Mouse (Mus musculus) limb, embryonic 14.5 days (tissue): ENCODE data around the gene Xpnpep1. TPM values are rescaled to one million over a fixed set of nuclear protein-coding genes. Genes with fewer than 3 reads are reported as not detected.

Experiments used
- ATAC-seq: fragments of 200-750 bp; cut with Nextera tagmentation; 2 replicates; pipeline ENCODE4 v1.8.0; 2017; ENCODE audit warnings: low read depth, moderate number of reproducible peaks, moderate TSS enrichment; ENCODE audit not compliant: low FRiP score
- DNase-seq: peaks from one replicate; pipeline ENCODE4 v3.0.0-alpha.2; 2015; ENCODE audit warnings: low spot score
- H3K27ac ChIP-seq: fragments of 300-500 bp; sonication (generic); replicated peaks from 2 replicates; pipeline ENCODE4 v1.5.1; 2014; ENCODE audit warnings: low read depth, mild to moderate bottlenecking, low read length, moderate library complexity, mixed read lengths
- H3K27me3 ChIP-seq: fragments of 300-500 bp; sonication (generic); 2 replicates; pipeline ENCODE4 v1.6.1; 2014; ENCODE audit warnings: low read length, mixed read lengths; ENCODE audit not compliant: control insufficient read depth, insufficient read depth
- H3K36me3 ChIP-seq: fragments of 300-500 bp; sonication (generic); 2 replicates; pipeline ENCODE4 v1.6.1; 2014; ENCODE audit warnings: mild to moderate bottlenecking, low read length, moderate library complexity, mixed read lengths; ENCODE audit not compliant: control insufficient read depth, insufficient read depth
- H3K4me1 ChIP-seq: fragments of 300-500 bp; sonication (generic); 2 replicates; pipeline ENCODE4 v1.6.1; 2014; ENCODE audit warnings: antibody characterized with exemption, low read length, mixed read lengths; ENCODE audit not compliant: control insufficient read depth, insufficient read depth
- H3K4me2 ChIP-seq: fragments of 300-500 bp; sonication (generic); replicated peaks from 2 replicates; pipeline ENCODE4 v1.6.1; 2014; ENCODE audit warnings: low read depth, mild to moderate bottlenecking, low read length, moderate library complexity; ENCODE audit not compliant: severe bottlenecking
- H3K4me3 ChIP-seq: fragments of 300-500 bp; sonication (generic); replicated peaks from 2 replicates; pipeline ENCODE4 v1.5.1; 2014; ENCODE audit warnings: low read length
- H3K9ac ChIP-seq: fragments of 300-500 bp; sonication (generic); 2 replicates; pipeline ENCODE4 v1.6.1; 2014; ENCODE audit warnings: mild to moderate bottlenecking, low read depth, low read length, moderate library complexity; ENCODE audit not compliant: severe bottlenecking
- H3K9me3 ChIP-seq: fragments of 300-500 bp; sonication (generic); 2 replicates; pipeline ENCODE4 v1.6.1; 2016; ENCODE audit warnings: low read length; ENCODE audit not compliant: control insufficient read depth
- POLR2A ChIP-seq: fragments of 200-500 bp; IDR thresholded peaks from 2 replicates; pipeline ENCODE4 v1.8.0; 2012; ENCODE audit warnings: inconsistent platforms, mild to moderate bottlenecking, moderate library complexity, borderline replicate concordance; ENCODE audit not compliant: insufficient read depth, insufficient read length; ENCODE audit errors: extremely low read depth
- WGBS: fragments of 180-500 bp; shearing (Covaris S2); extraction: QIAGEN DNeasy Blood & Tissue Kit; methylation state at CpG from one replicate; pipeline ENCODE4 v1.1.7; 2014; 5-methylcytosine and 5-hydroxymethylcytosine counted together
- polyA plus RNA-seq, 2 experiments: library from polyadenylated mRNA; depleted of rRNA in 1 of 2; stranded (reverse) in 1 of 2; unstranded in 1 of 2; fragments of >200 nt; fragmentation: Nextera tagmentation in 1 of 2; extraction: Ambion mirVana in 1 of 2; gene quantifications; 2 replicates each; pipeline versions ENCODE4 v1.2.1 to v1.2.3; 2012 to 2014

Gene Xpnpep1
- polyA plus RNA-seq, 2 experiments: 101 to 157 TPM

- 60% methylated on average over 10 of the region's 10 CpGs for WGBS
- H3K9ac ChIP-seq: no peak overlapping the region
- no peak overlapping the region for H3K4me3 ChIP-seq
- no peak for ATAC-seq
- H3K9me3 ChIP-seq: no peaks in the 10 kb centered on the region
- TF ChIP-seq POLR2A: no peak
- H3K36me3 ChIP-seq: peaks cover 44% of the 10 kb centered on the region
- H3K4me2 ChIP-seq: no peak overlapping the region
- no peak overlapping the region for H3K27ac ChIP-seq
- DNase-seq: no peak
- peaks cover 4% of the 10 kb centered on the region; the same call in 1 of the 2 replicates for H3K4me1 ChIP-seq
- H3K27me3 ChIP-seq: no peaks in the 10 kb centered on the region
These were observed 18.5 kb downstream of the Xpnpep1 start for GRCm38 (mm10) chr19:53021537-53021936.

DNA sequence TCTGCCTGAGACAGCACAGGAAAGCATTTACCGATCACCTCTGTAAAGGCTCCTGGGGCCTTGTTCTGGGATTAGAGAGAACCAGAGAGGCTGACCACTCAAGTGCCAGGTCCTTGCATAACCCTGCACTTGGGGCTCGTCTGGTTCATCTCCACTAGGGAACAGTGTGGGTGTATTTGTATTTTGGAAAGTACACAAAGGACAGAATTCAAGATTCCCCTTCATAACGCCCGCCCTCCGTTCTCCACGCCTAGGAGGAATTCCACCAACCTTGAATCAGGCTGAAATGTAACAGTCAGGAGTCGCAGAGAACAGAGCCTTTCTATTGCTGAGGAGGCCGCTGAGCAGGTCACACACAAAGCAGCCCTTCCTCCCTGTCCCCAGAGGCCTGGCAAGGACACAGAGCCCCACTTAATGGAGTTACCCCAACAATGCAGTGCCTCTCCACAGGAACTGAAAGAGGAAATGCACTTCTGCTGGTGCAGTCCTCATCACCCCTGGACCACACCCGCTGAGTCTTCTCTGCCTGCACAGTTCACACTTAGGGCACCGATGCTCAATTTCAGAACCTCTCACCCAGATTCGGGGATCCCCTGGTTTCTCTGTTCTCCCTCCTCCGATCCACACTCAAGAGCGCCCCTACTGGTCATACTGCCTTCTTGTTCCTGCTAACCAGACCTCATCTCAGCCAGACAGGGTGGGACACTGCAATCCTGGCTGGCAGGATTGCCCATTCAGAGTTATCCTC is 20.1 kb downstream of the Xpnpep1 start:
- H3K36me3 ChIP-seq: peaks cover 37% of the 10 kb centered on the region
- no peaks in the 10 kb centered on the region for H3K27me3 ChIP-seq
- no peaks in the 10 kb centered on the region for H3K9me3 ChIP-seq
- DNase-seq (peak; percentile 31), ATAC-seq (no peak)
- H3K9ac ChIP-seq: no peak overlapping the region
- H3K4me1 ChIP-seq: peaks cover 4% of the 10 kb centered on the region; the same call in 1 of the 2 replicates
- TF ChIP-seq POLR2A: no peak
- H3K4me3 ChIP-seq: no peak overlapping the region
- H3K27ac ChIP-seq: no peak overlapping the region
- 81% methylated on average over 13 of the region's 13 CpGs for WGBS
- H3K4me2 ChIP-seq: no peak overlapping the region

DNA sequence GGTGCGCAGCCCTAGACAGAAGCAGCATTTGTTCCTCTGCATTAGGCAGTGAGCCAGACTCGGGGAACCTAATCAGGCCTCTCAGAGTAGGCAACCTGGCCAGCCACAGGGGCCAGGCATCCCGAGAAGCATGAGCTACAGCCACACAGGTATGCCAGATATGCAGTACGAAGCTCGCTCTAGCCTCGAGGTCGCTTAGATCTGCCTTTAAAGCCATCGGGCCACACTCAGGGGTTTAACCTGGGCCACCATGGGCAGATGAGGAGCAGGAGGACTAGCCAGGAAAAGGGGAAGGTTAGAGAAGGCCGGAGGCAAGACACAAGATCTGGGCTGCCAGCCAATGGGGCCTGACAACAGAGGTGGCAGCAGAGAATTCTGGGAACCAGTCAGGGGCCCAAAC is 22.1 kb downstream of the Xpnpep1 start:
- Histone ChIP-seq H3K27me3 (no peaks in the 10 kb centered on the region), H3K4me1 (peaks cover 11% of the 10 kb centered on the region), H3K4me2 (no peak overlapping the region), H3K27ac (no peak overlapping the region), H3K9ac (no peak overlapping the region), H3K36me3 (peaks cover 18% of the 10 kb centered on the region), H3K4me3 (no peak overlapping the region), H3K9me3 (no peaks in the 10 kb centered on the region)
- TF ChIP-seq POLR2A: no peak
- ATAC-seq: no peak
- no peak for DNase-seq
- WGBS: 70% methylated on average over 9 of the region's 9 CpGs

- H3K27me3 ChIP-seq: no peaks in the 10 kb centered on the region
- no peak overlapping the region for H3K4me3 ChIP-seq
- TF ChIP-seq POLR2A: no peak
- 63% methylated on average over 10 of the region's 11 CpGs for WGBS
- no peak for ATAC-seq
- H3K9me3 ChIP-seq: no peaks in the 10 kb centered on the region
- H3K36me3 ChIP-seq: peaks cover 12% of the 10 kb centered on the region
- H3K9ac ChIP-seq: no peak overlapping the region
- no peak for DNase-seq
- peaks cover 14% of the 10 kb centered on the region for H3K4me1 ChIP-seq
- no peak overlapping the region for H3K27ac ChIP-seq
- no peak overlapping the region for H3K4me2 ChIP-seq
These were observed 22.8 kb downstream of the Xpnpep1 start for GRCm38 (mm10) chr19:53017248-53017647.

- no peak overlapping the region for H3K4me3 ChIP-seq
- peaks cover 32% of the 10 kb centered on the region for H3K4me1 ChIP-seq
- DNase-seq (no peak), ATAC-seq (no peak)
- whole genome bisulfite sequencing: 73% methylated on average over 21 of the region's 21 CpGs
- no peak overlapping the region for H3K9ac ChIP-seq
- TF ChIP-seq POLR2A: no peak
- H3K9me3 ChIP-seq: no peaks in the 10 kb centered on the region
- no peak overlapping the region for H3K4me2 ChIP-seq
- peaks cover 24% of the 10 kb centered on the region for H3K36me3 ChIP-seq
- no peak overlapping the region for H3K27ac ChIP-seq
- no peaks in the 10 kb centered on the region for H3K27me3 ChIP-seq
These were observed 24.9 kb downstream of the Xpnpep1 start for GRCm38 (mm10) chr19:53014910-53015710.
